Mouse (Mus musculus): Measurements from ENCODE around the gene Tmem125.

DNA sequence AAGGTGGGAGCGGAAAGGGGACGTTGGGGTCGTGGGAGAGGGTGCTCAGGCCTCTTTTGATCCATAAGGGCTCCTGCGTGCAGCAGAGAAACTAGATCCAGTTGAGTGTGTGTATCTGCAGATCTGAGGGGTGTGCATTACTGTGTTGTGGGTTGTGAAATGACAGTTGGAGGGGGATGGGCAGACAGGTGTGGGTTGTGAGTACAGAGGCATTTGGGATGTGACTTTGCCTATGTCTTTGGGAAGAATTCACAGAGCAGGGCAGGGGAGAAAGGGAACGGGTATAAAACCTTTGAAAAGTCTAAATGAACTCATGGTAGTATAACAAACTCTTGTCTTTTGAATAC is 16.5 kb downstream of the Tmem125 start:
- TF ChIP-seq CTCF (IDR thresholded peaks at IDR 0.05; ENCODE audit: borderline replicate concordance, extremely low read depth, insufficient read depth, insufficient read length) (no peak), POLR2A (IDR thresholded peaks at IDR 0.05; ENCODE audit: borderline replicate concordance, extremely low read depth, insufficient read depth, insufficient read length, poor library complexity, severe bottlenecking) (no peak)
